Mouse (Mus musculus): ENCODE measurements at regions not wholly inside any gene's neighbourhood (a gene's known extent, or its start where the extent isn't known, plus 50 kb on each side); places are given as distances from the start of the nearest gene placed in this dataset.
A peak's percentile ranks its signal among the peaks of the same experiment; 100 is the strongest.
"Not testable (repeated sequence)": the region's sequence is repeated elsewhere in the genome, so short reads cannot be mapped to it uniquely, and the experiment has no call there.

DNA sequence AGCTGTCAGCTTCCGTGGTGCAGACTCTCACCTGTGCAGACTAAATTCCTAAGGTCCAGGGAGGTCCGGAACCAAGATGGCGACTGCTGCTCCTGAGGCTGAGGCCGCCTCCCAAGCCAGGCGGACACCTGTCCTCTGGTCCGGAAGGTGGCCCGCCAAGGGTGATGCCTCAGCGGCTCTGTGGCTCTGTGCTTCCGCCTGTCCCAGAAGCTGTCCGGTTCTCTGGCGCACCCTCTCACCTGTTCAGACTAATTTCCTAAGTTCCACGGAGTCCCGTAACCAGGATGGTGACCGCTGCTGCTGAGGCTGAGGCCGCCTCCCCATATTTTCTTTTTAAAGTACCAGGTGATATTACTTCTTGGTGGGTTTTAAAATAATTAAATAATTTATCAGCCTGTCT lies 65.4 kb upstream of the B3galnt2 start:
- DNase-seq: not testable (repeated sequence)

DNA sequence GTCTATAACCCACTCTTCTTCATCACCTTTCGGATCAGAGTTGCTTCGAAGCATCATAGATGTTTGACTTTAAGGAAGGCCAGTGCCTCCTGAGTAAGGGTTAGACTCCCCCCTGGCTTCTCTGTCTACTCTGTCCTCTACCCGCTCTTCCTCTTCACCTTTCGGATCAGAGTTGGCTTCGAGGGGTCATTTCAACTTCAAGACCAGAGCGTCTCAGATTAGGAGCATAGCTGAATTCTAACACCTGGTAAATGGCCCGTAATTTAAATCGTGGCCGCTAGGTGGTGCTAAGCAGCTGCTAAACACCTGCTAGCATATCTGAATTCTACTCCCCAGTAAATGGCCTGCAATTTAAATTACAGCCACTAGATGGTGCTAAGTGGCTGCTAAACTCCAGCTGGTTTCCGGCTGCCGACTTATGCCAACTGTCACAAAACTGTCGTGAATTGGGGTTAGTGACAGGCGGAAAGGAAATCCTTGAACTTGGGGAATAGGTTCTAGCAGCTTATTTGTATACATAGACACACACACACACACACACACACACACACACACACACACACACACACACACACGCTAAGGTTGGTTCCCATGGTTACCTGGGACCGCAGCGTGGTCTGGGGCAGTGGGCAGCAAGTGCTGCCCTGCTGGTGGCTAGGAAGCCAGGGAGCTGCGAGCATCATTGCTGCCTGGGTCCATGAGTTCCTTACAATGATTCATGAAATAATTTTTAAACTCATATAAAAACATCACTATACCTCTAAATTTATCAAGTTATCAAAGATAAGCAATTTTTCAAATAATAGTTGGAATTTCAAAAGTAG lies 64.8 kb upstream of the B3galnt2 start:
- peak; percentile 91 to 93 for DNase-seq

DNA sequence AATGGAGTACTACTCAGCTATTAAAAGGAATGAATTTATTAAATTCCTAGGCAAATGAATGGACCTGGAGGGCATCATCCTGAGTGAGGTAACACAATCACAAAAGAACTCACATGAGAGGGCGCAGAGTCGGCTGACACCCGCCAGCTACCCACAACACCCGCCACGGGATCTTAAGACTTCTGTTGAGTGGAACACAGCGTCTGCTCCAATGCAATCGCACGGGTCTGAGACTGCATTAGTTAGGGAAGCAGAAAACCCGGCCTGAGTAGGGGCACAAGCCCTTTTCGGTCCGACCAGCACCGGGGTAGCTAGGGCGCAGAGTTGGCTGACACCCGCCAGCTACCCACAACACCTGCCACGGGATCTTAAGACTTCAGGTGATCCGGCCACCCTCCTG lies 52.1 kb upstream of the B3galnt2 start:
- not testable (repeated sequence) for DNase-seq

Data from B cell, adult 2 months (primary cell).